In genomic region chr6:50937094-50937493, GRCm38 (mm10) we compare ENCODE assay signal across 9 mouse cellular contexts.
DNase-seq lines count a peak whose midpoint lies in the region; ATAC-seq and TF ChIP-seq lines count a peak whose summit lies in the region.
"Had no signal": no experiment of that assay in that cellular context is flagged by ENCODE, and none has a peak within 500 bp of the region (broad histone marks: within the 10 kb centered on the region; RNA-seq: fewer than 3 reads in every experiment).

No protein-coding gene starts in this region.

- no peak for ATAC-seq in intestine, postnatal 0 days
- no peak for ATAC-seq in intestine, embryonic 15.5 days
- peak; percentile 69 for ATAC-seq in inflammation-experienced regulatory T-cells, adult 6 months

- no peak overlapping the region for H3K4me2 ChIP-seq in intestine, postnatal 0 days (replicated peaks; ENCODE audit: low read depth)
- no peak overlapping the region for H3K4me2 ChIP-seq in intestine, embryonic 15.5 days (replicated peaks)
- H3K4me2 ChIP-seq: neural tube, embryonic 13.5 days had no signal

- no peak overlapping the region for H3K4me3 ChIP-seq in intestine, postnatal 0 days (ENCODE audit: low read depth, low read length)
- no peak overlapping the region for H3K4me3 ChIP-seq in intestine, embryonic 15.5 days (replicated peaks)
- H3K4me3 ChIP-seq in limb, embryonic 10.5 days = no peak overlapping the region
- H3K4me3 ChIP-seq: neural tube, embryonic 13.5 days had no signal

- no peaks in the 10 kb centered on the region for H3K9me3 ChIP-seq in intestine, postnatal 0 days (ENCODE audit: control insufficient read depth)
- H3K9me3 ChIP-seq in intestine, embryonic 15.5 days = no peaks in the 10 kb centered on the region
- no peaks in the 10 kb centered on the region for H3K9me3 ChIP-seq in limb, embryonic 10.5 days (replicated peaks)
- H3K9me3 ChIP-seq: neural tube, embryonic 13.5 days had no signal

- H3K36me3 ChIP-seq in intestine, postnatal 0 days (ENCODE audit: control insufficient read depth, insufficient read depth) = no peaks in the 10 kb centered on the region
- no peaks in the 10 kb centered on the region for H3K36me3 ChIP-seq in intestine, embryonic 15.5 days
- H3K36me3 ChIP-seq in limb, embryonic 10.5 days = no peaks in the 10 kb centered on the region
- H3K36me3 ChIP-seq: neural tube, embryonic 13.5 days had no signal

- no peaks in the 10 kb centered on the region for H3K27me3 ChIP-seq in intestine, postnatal 0 days (replicated peaks; ENCODE audit: control insufficient read depth, insufficient read depth, low read length)
- H3K27me3 ChIP-seq in intestine, embryonic 15.5 days (replicated peaks) = no peaks in the 10 kb centered on the region
- peaks cover 17% of the 10 kb centered on the region; the same call in 1 of the 2 replicates for H3K27me3 ChIP-seq in limb, embryonic 10.5 days (ENCODE audit: low read depth, poor library complexity, severe bottlenecking)
- H3K27me3 ChIP-seq: neural tube, embryonic 13.5 days had no signal

- peak; percentile 86 for DNase-seq in adrenal gland, postnatal 10 days
- DNase-seq in embryo, embryonic 9.5 days (ENCODE audit: extremely low spot score) = peak; percentile 64
- peak; percentile 91 for DNase-seq in limb, embryonic 10.5 days (ENCODE audit: low spot score)
- peak; percentile 30 for DNase-seq in retina, adult 2 months (ENCODE audit: low read depth, low spot score)
- peak; percentile 83 for DNase-seq in thymus, postnatal 4 days

- TF ChIP-seq CTCF in intestine, postnatal 0 days (IDR thresholded peaks at IDR 0.05; ENCODE audit: low read depth) = peak; percentile 100

- H3K27ac ChIP-seq in intestine, postnatal 0 days (ENCODE audit: low read depth, low read length) = no peak overlapping the region
- H3K27ac ChIP-seq in intestine, embryonic 15.5 days = no peak overlapping the region
- 0 out of 2 replicates have a peak overlapping the region, but pooled peaks have one; percentile 5 for H3K27ac ChIP-seq in limb, embryonic 10.5 days
- H3K27ac ChIP-seq: neural tube, embryonic 13.5 days had no signal

- H3K9ac ChIP-seq in intestine, postnatal 0 days (ENCODE audit: low read depth, low read length) = no peak overlapping the region
- H3K9ac ChIP-seq in intestine, embryonic 15.5 days = no peak overlapping the region
- H3K9ac ChIP-seq: neural tube, embryonic 13.5 days had no signal

- no peaks in the 10 kb centered on the region for H3K4me1 ChIP-seq in intestine, postnatal 0 days (replicated peaks; ENCODE audit: control insufficient read depth, insufficient read depth, low read length)
- 0 out of 2 replicates have a peak, but pooled peaks cover 4% of the 10 kb centered on the region for H3K4me1 ChIP-seq in intestine, embryonic 15.5 days (replicated peaks)
- peaks cover 25% of the 10 kb centered on the region for H3K4me1 ChIP-seq in limb, embryonic 10.5 days

- 29% methylated on average over 9 of the region's 9 CpGs for WGBS in intestine, postnatal 0 days
- 28% methylated on average over 9 of the region's 9 CpGs for WGBS in intestine, embryonic 15.5 days
- 32% methylated on average over 9 of the region's 9 CpGs for WGBS in limb, embryonic 10.5 days

Comparison
In these comparisons a context has a peak if more than half of its experiments do, and no peak if none do; other contexts are left out.
1. DNase-seq: peak in every context shown above with its lines; median percentile 91 in limb, embryonic 10.5 days; 86 in adrenal gland, postnatal 10 days; 83 in thymus, postnatal 4 days; 64 in embryo, embryonic 9.5 days; 30 in retina, adult 2 months.